ENCODE assay signal across 8 mouse cellular contexts in genomic region chr1:189700990-189701389, GRCm38 (mm10). TPM values are rescaled to one million over a fixed set of nuclear protein-coding genes. Genes with fewer than 3 reads are reported as not detected.
DNase-seq lines count a peak whose midpoint lies in the region; ATAC-seq and TF ChIP-seq lines count a peak whose summit lies in the region.

No protein-coding gene starts in this region.

- no peak overlapping the region for H3K9ac ChIP-seq in kidney, embryonic 16.5 days (replicated peaks; ENCODE audit: low read length)
- H3K9ac ChIP-seq in forebrain, embryonic 13.5 days, result no peak overlapping the region
- H3K9ac ChIP-seq in hindbrain, postnatal 0 days (replicated peaks; ENCODE audit: low read length), result no peak overlapping the region
- H3K9ac ChIP-seq in midbrain, embryonic 12.5 days (replicated peaks), result no peak overlapping the region

- ATAC-seq in kidney, embryonic 16.5 days (ENCODE audit: low FRiP score, low TSS enrichment), result no peak
- ATAC-seq in cerebellum, adult (ENCODE audit: insufficient number of reproducible peaks, low FRiP score, low TSS enrichment), result peak; percentile 60; the same call in 1 of the 2 replicates
- peak; percentile 70; the same call in 1 of the 2 replicates for ATAC-seq in forebrain, embryonic 13.5 days
- ATAC-seq in hindbrain, postnatal 0 days, result peak; percentile 74; the same call in 1 of the 2 replicates
- peak; percentile 65; the same call in 1 of the 2 replicates for ATAC-seq in midbrain, embryonic 12.5 days (ENCODE audit: low FRiP score, low read depth)

- DNase-seq in kidney, adult 11 months, result peak; percentile 33
- peak; percentile 93 for DNase-seq in hindbrain, postnatal 0 days (ENCODE audit: low spot score)
- DNase-seq in left cerebral cortex, postnatal 10 days (ENCODE audit: extremely low spot score in 1 of 2, low spot score in 2 of 2), result peak; percentile 59 to 76
- peak; percentile 33 to 74 for DNase-seq in spleen, postnatal 10 days (ENCODE audit: low spot score in 2 of 2)

- H3K36me3 ChIP-seq in kidney, embryonic 16.5 days (ENCODE audit: insufficient read depth, low read length), result no peaks in the 10 kb centered on the region
- no peaks in the 10 kb centered on the region for H3K36me3 ChIP-seq in forebrain, embryonic 13.5 days (ENCODE audit: poor library complexity, severe bottlenecking)
- no peaks in the 10 kb centered on the region for H3K36me3 ChIP-seq in hindbrain, postnatal 0 days (ENCODE audit: insufficient read depth, low read length)
- no peaks in the 10 kb centered on the region for H3K36me3 ChIP-seq in midbrain, embryonic 12.5 days

- no peak overlapping the region for H3K4me2 ChIP-seq in kidney, embryonic 16.5 days (replicated peaks; ENCODE audit: low read depth, low read length)
- H3K4me2 ChIP-seq in forebrain, embryonic 13.5 days, result no peak overlapping the region
- no peak overlapping the region for H3K4me2 ChIP-seq in hindbrain, postnatal 0 days (ENCODE audit: low read depth, low read length)
- no peak overlapping the region for H3K4me2 ChIP-seq in midbrain, embryonic 12.5 days (replicated peaks)

- WGBS in kidney, embryonic 16.5 days, result 3% methylated on average over 6 of the region's 6 CpGs
- 1% methylated on average over 6 of the region's 6 CpGs for WGBS in forebrain, embryonic 13.5 days
- WGBS in hindbrain, postnatal 0 days, result 2% methylated on average over 6 of the region's 6 CpGs
- WGBS in midbrain, embryonic 12.5 days, result 3% methylated on average over 6 of the region's 6 CpGs

- H3K4me3 ChIP-seq in kidney, embryonic 16.5 days (ENCODE audit: low read length), result no peak overlapping the region
- H3K4me3 ChIP-seq in forebrain, embryonic 13.5 days, result no peak overlapping the region
- no peak overlapping the region for H3K4me3 ChIP-seq in hindbrain, postnatal 0 days (ENCODE audit: low read length)
- H3K4me3 ChIP-seq in midbrain, embryonic 12.5 days, result no peak overlapping the region

- H3K27ac ChIP-seq in kidney, embryonic 16.5 days (ENCODE audit: low read length), result no peak overlapping the region
- no peak overlapping the region for H3K27ac ChIP-seq in forebrain, embryonic 13.5 days
- H3K27ac ChIP-seq in hindbrain, postnatal 0 days, result no peak overlapping the region
- no peak overlapping the region for H3K27ac ChIP-seq in midbrain, embryonic 12.5 days (replicated peaks)

- intact Hi-C loops in left cerebral cortex, postnatal 10 days (cut with DNase I), result loop anchor here (5.0 kb wide), 2 partner anchors 181 to 271 kb away; no protein-coding TSS in a partner anchor

- no peaks in the 10 kb centered on the region for H3K27me3 ChIP-seq in kidney, embryonic 16.5 days (ENCODE audit: insufficient read depth, low read length)
- peaks cover 8% of the 10 kb centered on the region for H3K27me3 ChIP-seq in forebrain, embryonic 13.5 days
- no peaks in the 10 kb centered on the region for H3K27me3 ChIP-seq in hindbrain, postnatal 0 days (ENCODE audit: insufficient read depth, low read length)
- no peaks in the 10 kb centered on the region for H3K27me3 ChIP-seq in midbrain, embryonic 12.5 days

- H3K9me3 ChIP-seq in kidney, embryonic 16.5 days (ENCODE audit: low read length), result no peaks in the 10 kb centered on the region
- H3K9me3 ChIP-seq in forebrain, embryonic 13.5 days (replicated peaks), result no peaks in the 10 kb centered on the region
- H3K9me3 ChIP-seq in hindbrain, postnatal 0 days (ENCODE audit: low read length), result no peaks in the 10 kb centered on the region
- H3K9me3 ChIP-seq in midbrain, embryonic 12.5 days, result no peaks in the 10 kb centered on the region

- H3K4me1 ChIP-seq in kidney, embryonic 16.5 days (ENCODE audit: insufficient read depth, low read length), result peaks cover 8% of the 10 kb centered on the region
- no peaks in the 10 kb centered on the region for H3K4me1 ChIP-seq in forebrain, embryonic 13.5 days
- H3K4me1 ChIP-seq in hindbrain, postnatal 0 days (ENCODE audit: insufficient read depth, low read length), result no peaks in the 10 kb centered on the region
- H3K4me1 ChIP-seq in midbrain, embryonic 12.5 days, result no peaks in the 10 kb centered on the region

- peak; percentile 89 for TF ChIP-seq CTCF in hindbrain, postnatal 0 days (IDR thresholded peaks at IDR 0.05; ENCODE audit: low read depth)

RNA-seq across cellular contexts. Expression of gene Cenpf, which starts 13.1 kb away (rescaled TPM):
- 65.4 and 87.1 TPM in 2 replicates for polyA plus RNA-seq in kidney, embryonic 16.5 days (2015; fragmentation: Nextera tagmentation; extraction: Ambion mirVana)
- polyA plus RNA-seq in forebrain, embryonic 13.5 days (2015; fragmentation: Nextera tagmentation; extraction: Ambion mirVana), result 119 and 123 TPM in 2 replicates
- total RNA-seq in hindbrain, postnatal 0 days (2014; rRNA removed), result 4.8 and 5.4 TPM in 2 replicates
- 22.5 and 26.9 TPM in 2 replicates for polyA plus RNA-seq in hindbrain, postnatal 0 days (2015; fragmentation: Nextera tagmentation; extraction: Ambion mirVana)
- 1 to 10 TPM; 2.3 to 2.8 TPM for total RNA-seq in left cerebral cortex, postnatal 10 days (2021)
- 125 and 128 TPM in 2 replicates for polyA plus RNA-seq in midbrain, embryonic 12.5 days (2016; fragmentation: Nextera tagmentation; extraction: Ambion mirVana)

RNA-seq across cellular contexts. Expression of gene Ptpn14, which starts 27.1 kb away (rescaled TPM):
- polyA plus RNA-seq in kidney, embryonic 16.5 days (2015; fragmentation: Nextera tagmentation; extraction: Ambion mirVana), result 16.1 and 17.0 TPM in 2 replicates
- 1.2 and 1.3 TPM in 2 replicates for polyA plus RNA-seq in forebrain, embryonic 13.5 days (2015; fragmentation: Nextera tagmentation; extraction: Ambion mirVana)
- 8.2 and 8.9 TPM in 2 replicates for total RNA-seq in hindbrain, postnatal 0 days (2014; rRNA removed)
- polyA plus RNA-seq in hindbrain, postnatal 0 days (2015; fragmentation: Nextera tagmentation; extraction: Ambion mirVana), result 1.4 and 1.6 TPM in 2 replicates
- total RNA-seq in left cerebral cortex, postnatal 10 days (2021), result 1 to 10 TPM; 9.2 to 9.5 TPM
- polyA plus RNA-seq in midbrain, embryonic 12.5 days (2016; fragmentation: Nextera tagmentation; extraction: Ambion mirVana), result 4.0 and 4.3 TPM in 2 replicates

Comparison
In these comparisons a context has a peak if more than half of its experiments do, and no peak if none do; other contexts are left out.
1. DNase-seq: peak in every context shown above with its lines; median percentile 93 in hindbrain, postnatal 0 days; 68 in left cerebral cortex, postnatal 10 days; 54 in spleen, postnatal 10 days; 33 in kidney, adult 11 months.